Mouse (Mus musculus): ENCODE measurements at regions not wholly inside any gene's neighbourhood (a gene's known extent, or its start where the extent isn't known, plus 50 kb on each side); places are given as distances from the start of the nearest gene placed in this dataset.

GRCm38 (mm10) chr17:47296709-47297450 lies 71.8 kb upstream of the Mrps10 start:
- TF ChIP-seq POLR2A (IDR thresholded peaks at IDR 0.05; ENCODE audit: borderline replicate concordance, control insufficient read depth, low read depth, low read length) (no peak), CTCF (IDR thresholded peaks at IDR 0.05; ENCODE audit: control insufficient read depth, insufficient read depth, low read length) (no peak)
- no peak overlapping the region for H3K27ac ChIP-seq (ENCODE audit: control insufficient read depth, insufficient read depth, low read depth, low read length, poor library complexity)
- H3K4me3 ChIP-seq (replicated peaks; ENCODE audit: control insufficient read depth, low read depth, low read length): no peak overlapping the region
- peaks cover 3% of the 10 kb centered on the region; the same call in 1 of the 2 replicates for H3K4me1 ChIP-seq (ENCODE audit: control insufficient read depth, insufficient read depth, low read length)
- WGBS: 73% methylated on average over 9 of the region's 9 CpGs

DNA sequence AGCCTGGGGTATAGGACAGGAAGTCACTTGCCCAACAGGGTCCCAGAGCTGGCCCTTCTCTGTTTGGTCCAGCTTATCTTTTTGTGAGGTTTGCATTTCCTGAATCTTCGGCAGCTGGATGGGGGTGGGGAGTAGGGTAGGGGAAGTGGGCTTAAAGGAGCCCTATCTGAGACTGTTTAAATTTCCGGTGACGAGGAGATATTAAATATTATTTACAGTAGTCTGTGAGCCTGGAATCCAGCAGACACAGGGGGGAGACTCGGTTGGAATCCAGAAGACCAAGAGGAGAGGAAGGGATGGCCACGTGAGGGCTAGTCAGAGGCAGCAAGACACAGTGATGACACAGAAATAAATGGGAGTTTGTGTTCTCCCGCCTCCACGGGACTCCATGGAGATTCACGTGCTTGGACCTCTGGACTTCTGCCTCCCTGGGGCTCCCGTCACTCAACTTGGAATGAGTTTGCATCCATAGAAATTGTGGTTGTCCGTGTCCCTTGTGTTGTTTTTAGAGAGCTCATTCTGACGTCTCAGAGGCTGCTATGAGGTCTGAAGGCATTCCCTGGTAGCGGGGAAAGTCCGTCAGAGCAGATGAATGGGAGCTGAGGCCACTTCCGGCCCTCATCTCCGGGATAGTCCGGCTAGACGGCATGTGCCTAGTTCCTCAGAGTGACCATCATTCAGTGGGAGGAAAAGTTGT lies 73.2 kb upstream of the Mrps10 start:
- H3K4me3 ChIP-seq (replicated peaks; ENCODE audit: control insufficient read depth, low read depth, low read length): no peak overlapping the region
- TF ChIP-seq CTCF (IDR thresholded peaks at IDR 0.05; ENCODE audit: control insufficient read depth, insufficient read depth, low read length) (no peak), POLR2A (IDR thresholded peaks at IDR 0.05; ENCODE audit: borderline replicate concordance, control insufficient read depth, low read depth, low read length) (no peak)
- peak overlapping the region; percentile 61; the same call in 1 of the 2 replicates for H3K27ac ChIP-seq (ENCODE audit: control insufficient read depth, insufficient read depth, low read depth, low read length, poor library complexity)
- peaks cover 3% of the 10 kb centered on the region; the same call in 1 of the 2 replicates for H3K4me1 ChIP-seq (ENCODE audit: control insufficient read depth, insufficient read depth, low read length)
- 4% methylated on average over 17 of the region's 17 CpGs for WGBS

GRCm38 (mm10) chr17:47294091-47294534 lies 74.6 kb upstream of the Mrps10 start:
- WGBS: 26% methylated on average over 5 of the region's 5 CpGs
- TF ChIP-seq CTCF (IDR thresholded peaks at IDR 0.05; ENCODE audit: control insufficient read depth, insufficient read depth, low read length) (no peak), POLR2A (IDR thresholded peaks at IDR 0.05; ENCODE audit: borderline replicate concordance, control insufficient read depth, low read depth, low read length) (no peak)
- Histone ChIP-seq H3K4me1 (ENCODE audit: control insufficient read depth, insufficient read depth, low read length) (peaks cover 3% of the 10 kb centered on the region; the same call in 1 of the 2 replicates), H3K4me3 (replicated peaks; ENCODE audit: control insufficient read depth, low read depth, low read length) (no peak overlapping the region), H3K27ac (ENCODE audit: control insufficient read depth, insufficient read depth, low read depth, low read length, poor library complexity) (peak overlapping the region; percentile 37)

- 49% methylated on average over 8 of the region's 8 CpGs for WGBS
- H3K4me1 ChIP-seq (ENCODE audit: control insufficient read depth, insufficient read depth, low read length): peaks cover 3% of the 10 kb centered on the region; the same call in 1 of the 2 replicates
- no peak overlapping the region for H3K4me3 ChIP-seq (replicated peaks; ENCODE audit: control insufficient read depth, low read depth, low read length)
- 0 out of 2 replicates have a peak overlapping the region, but pooled peaks have one; percentile 4 for H3K27ac ChIP-seq (ENCODE audit: control insufficient read depth, insufficient read depth, low read depth, low read length, poor library complexity)
- TF ChIP-seq POLR2A (IDR thresholded peaks at IDR 0.05; ENCODE audit: borderline replicate concordance, control insufficient read depth, low read depth, low read length) (no peak), CTCF (IDR thresholded peaks at IDR 0.05; ENCODE audit: control insufficient read depth, insufficient read depth, low read length) (no peak)
Observed at GRCm38 (mm10) chr17:47293178-47293577, 75.5 kb upstream of the Mrps10 start.

DNA sequence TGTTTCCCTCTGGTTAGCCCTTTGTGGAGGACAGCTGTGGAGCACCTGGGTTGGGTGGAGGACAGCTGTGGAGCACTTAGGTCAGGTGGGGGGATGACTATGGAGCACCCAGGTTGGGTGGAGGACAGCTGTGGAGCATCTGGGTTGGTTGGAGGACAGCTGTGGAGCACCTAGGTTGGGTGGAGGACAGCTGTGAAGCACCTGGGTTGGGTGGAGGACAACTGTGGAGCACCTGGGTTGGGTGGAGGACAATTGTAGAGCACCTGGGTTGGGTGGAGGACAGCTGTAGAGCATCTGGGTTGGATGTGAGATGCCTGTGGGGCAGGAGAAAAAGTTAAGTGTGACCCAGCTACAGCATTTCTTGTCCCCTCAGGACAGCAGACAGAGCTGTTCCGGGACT lies 77.1 kb upstream of the Mrps10 start:
- WGBS: 87% methylated on average over 1 of the region's 1 CpGs
- Histone ChIP-seq H3K4me1 (ENCODE audit: control insufficient read depth, insufficient read depth, low read length) (peaks cover 3% of the 10 kb centered on the region; the same call in 1 of the 2 replicates), H3K27ac (ENCODE audit: control insufficient read depth, insufficient read depth, low read depth, low read length, poor library complexity) (no peak overlapping the region), H3K4me3 (replicated peaks; ENCODE audit: control insufficient read depth, low read depth, low read length) (no peak overlapping the region)
- TF ChIP-seq CTCF (IDR thresholded peaks at IDR 0.05; ENCODE audit: control insufficient read depth, insufficient read depth, low read length) (no peak), POLR2A (IDR thresholded peaks at IDR 0.05; ENCODE audit: borderline replicate concordance, control insufficient read depth, low read depth, low read length) (no peak)

GRCm38 (mm10) chr17:47285616-47286015 lies 83.1 kb upstream of the Mrps10 start:
- peaks cover 1% of the 10 kb centered on the region; the same call in 1 of the 2 replicates for H3K4me1 ChIP-seq (ENCODE audit: control insufficient read depth, insufficient read depth, low read length)
- no peak overlapping the region for H3K4me3 ChIP-seq (replicated peaks; ENCODE audit: control insufficient read depth, low read depth, low read length)
- TF ChIP-seq POLR2A (IDR thresholded peaks at IDR 0.05; ENCODE audit: borderline replicate concordance, control insufficient read depth, low read depth, low read length) (no peak), CTCF (IDR thresholded peaks at IDR 0.05; ENCODE audit: control insufficient read depth, insufficient read depth, low read length) (no peak)
- H3K27ac ChIP-seq (ENCODE audit: control insufficient read depth, insufficient read depth, low read depth, low read length, poor library complexity): no peak overlapping the region
- 67% methylated on average over 10 of the region's 10 CpGs for WGBS

DNA sequence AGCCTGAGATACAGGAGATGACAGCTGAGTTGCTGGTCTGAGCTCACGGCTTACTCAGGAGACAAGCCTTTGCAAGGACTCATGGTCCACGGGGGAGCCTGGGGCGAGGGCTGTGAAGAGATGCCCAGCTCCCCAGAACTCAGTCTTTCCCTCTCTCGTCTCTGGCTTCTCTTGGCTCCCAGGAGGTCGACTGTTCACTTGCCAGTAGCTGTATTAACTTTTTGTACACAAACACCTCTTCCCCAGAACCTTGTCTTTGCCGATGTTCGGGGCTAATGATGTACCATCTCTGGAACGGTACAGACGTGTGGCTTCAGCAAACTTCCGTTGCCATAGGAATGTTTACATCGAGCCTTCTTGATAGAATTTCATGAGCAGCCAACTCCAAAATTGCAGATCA lies 84.5 kb upstream of the Mrps10 start:
- no peak overlapping the region for H3K4me3 ChIP-seq (replicated peaks; ENCODE audit: control insufficient read depth, low read depth, low read length)
- TF ChIP-seq CTCF (IDR thresholded peaks at IDR 0.05; ENCODE audit: control insufficient read depth, insufficient read depth, low read length) (no peak), POLR2A (IDR thresholded peaks at IDR 0.05; ENCODE audit: borderline replicate concordance, control insufficient read depth, low read depth, low read length) (no peak)
- peaks cover 1% of the 10 kb centered on the region; the same call in 1 of the 2 replicates for H3K4me1 ChIP-seq (ENCODE audit: control insufficient read depth, insufficient read depth, low read length)
- H3K27ac ChIP-seq (ENCODE audit: control insufficient read depth, insufficient read depth, low read depth, low read length, poor library complexity): no peak overlapping the region
- 89% methylated on average over 11 of the region's 11 CpGs for WGBS

DNA sequence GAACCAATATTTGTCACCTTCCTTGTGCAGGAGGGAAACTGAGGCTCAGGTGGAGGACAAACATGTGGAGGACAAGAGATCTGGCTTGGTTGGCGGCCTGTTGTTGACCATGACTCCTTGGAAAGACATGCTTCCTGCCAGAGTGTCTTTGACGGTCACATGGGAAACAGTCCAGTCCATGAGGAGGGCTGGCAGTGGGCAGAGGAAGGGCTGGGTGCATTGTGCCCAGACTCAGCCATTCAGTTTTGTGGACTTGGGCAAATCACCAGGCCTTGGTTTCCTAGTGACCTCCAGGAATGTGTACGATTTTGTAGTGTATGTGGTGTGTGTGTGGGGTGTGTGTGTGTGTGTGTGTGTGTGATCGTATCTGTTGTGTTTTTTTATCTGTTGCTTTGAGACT lies 85.5 kb upstream of the Mrps10 start:
- 72% methylated on average over 4 of the region's 4 CpGs for WGBS
- H3K27ac ChIP-seq (ENCODE audit: control insufficient read depth, insufficient read depth, low read depth, low read length, poor library complexity): no peak overlapping the region
- H3K4me3 ChIP-seq (replicated peaks; ENCODE audit: control insufficient read depth, low read depth, low read length): no peak overlapping the region
- peaks cover 1% of the 10 kb centered on the region; the same call in 1 of the 2 replicates for H3K4me1 ChIP-seq (ENCODE audit: control insufficient read depth, insufficient read depth, low read length)
- TF ChIP-seq CTCF (IDR thresholded peaks at IDR 0.05; ENCODE audit: control insufficient read depth, insufficient read depth, low read length): no peak
- no peak for TF ChIP-seq POLR2A (IDR thresholded peaks at IDR 0.05; ENCODE audit: borderline replicate concordance, control insufficient read depth, low read depth, low read length)
